Mouse (Mus musculus): Measurements from ENCODE around the gene Emilin3.
A peak's percentile ranks its signal among the peaks of the same experiment; 100 is the strongest.
"Not testable (repeated sequence)": the region's sequence is repeated elsewhere in the genome, so short reads cannot be mapped to it uniquely, and the experiment has no call there.

Gene Emilin3

GRCm38 (mm10) chr2:160912231-160912671, at the start of gene Emilin3:
TSS of gene Emilin3 (minus strand) at chr2:160912328.
- DNase-seq = no peak

- no peak for DNase-seq
These were observed 49.0 kb upstream of the Emilin3 start for GRCm38 (mm10) chr2:160960956-160961646.

- no peak for DNase-seq
These were observed 47.8 kb upstream of the Emilin3 start for GRCm38 (mm10) chr2:160959901-160960300.

DNA sequence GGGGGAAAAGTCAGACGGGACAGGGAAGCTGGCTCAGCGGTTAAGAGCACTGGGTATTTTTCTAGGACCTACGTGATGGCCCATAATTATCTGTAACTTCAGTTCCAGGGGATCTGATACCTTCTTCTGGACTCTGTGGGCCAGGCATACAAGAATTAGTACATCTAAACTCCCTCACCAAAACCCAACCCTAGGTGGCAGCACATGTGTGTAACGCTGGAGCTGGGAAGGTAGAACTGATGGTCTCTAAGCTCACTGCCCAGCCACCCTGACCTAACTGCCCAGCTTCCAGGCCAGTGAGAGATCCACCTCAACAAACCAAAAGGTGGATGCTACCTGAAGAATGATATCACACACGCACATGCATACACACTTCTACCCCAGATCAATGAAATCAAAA, 46.6 kb upstream of the Emilin3 start:
- peak; percentile 39 for DNase-seq

DNA sequence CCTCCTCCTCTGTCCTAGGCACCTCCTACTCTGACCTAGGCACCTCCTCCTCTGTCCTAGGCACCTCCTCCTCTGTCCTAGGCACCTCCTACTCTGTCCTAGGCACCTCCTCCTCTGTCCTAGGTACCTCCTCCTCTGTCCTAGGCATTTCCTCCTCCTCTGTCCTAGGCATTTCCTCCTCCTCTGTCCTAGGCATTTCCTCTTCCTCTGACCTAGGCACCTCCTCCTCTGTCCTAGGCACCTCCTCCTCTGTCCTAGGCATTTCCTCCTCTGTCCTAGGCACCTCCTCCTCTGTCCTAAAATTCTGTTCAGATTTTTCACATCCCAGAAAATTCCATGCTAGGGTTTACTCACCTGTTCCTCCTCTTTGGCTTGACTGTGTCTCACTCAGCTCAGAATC, 45.7 kb upstream of the Emilin3 start:
- DNase-seq = not testable (repeated sequence)

- DNase-seq = not testable (repeated sequence)
These were observed 45.2 kb upstream of the Emilin3 start for GRCm38 (mm10) chr2:160957307-160957706.

DNA sequence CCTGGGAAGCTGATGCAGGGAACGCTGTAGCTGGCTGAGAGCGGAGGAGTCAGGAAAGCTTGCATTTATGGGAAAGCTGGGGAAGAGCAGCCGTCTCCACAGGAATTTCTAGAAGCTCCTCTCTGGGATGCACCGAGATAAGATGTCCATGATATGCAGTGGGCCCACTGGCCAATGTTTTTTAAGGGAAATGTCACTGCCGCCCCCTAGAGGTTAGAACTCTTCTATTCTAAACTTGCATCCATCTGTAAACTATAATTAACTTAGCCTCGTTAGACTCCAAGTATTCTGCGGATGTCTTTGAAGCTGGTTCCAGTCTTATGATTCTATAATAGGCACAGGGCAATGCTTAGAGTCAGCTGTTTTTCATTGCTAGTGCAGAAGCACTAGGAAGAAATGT, 43.2 kb upstream of the Emilin3 start:
- DNase-seq = no peak

DNA sequence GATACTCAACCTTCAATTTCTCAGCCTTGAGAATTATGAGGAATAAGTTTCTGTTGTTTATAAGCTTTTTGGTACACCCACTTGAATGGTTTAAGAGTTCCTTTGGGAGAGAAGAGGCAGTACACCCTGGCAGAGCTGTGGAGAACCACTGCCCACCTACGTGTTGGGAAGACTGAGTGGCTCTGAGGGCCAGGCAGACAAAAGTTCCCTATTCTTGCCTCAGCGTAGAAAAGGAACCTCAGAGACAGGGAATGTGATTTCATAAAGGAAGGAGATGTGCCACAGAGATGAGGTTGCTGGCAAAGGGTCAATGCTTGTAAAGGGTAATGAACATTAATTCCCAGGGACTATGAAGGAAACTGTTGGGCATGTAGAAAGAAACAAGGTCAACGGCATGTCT, 42.4 kb upstream of the Emilin3 start:
- DNase-seq = no peak

DNA sequence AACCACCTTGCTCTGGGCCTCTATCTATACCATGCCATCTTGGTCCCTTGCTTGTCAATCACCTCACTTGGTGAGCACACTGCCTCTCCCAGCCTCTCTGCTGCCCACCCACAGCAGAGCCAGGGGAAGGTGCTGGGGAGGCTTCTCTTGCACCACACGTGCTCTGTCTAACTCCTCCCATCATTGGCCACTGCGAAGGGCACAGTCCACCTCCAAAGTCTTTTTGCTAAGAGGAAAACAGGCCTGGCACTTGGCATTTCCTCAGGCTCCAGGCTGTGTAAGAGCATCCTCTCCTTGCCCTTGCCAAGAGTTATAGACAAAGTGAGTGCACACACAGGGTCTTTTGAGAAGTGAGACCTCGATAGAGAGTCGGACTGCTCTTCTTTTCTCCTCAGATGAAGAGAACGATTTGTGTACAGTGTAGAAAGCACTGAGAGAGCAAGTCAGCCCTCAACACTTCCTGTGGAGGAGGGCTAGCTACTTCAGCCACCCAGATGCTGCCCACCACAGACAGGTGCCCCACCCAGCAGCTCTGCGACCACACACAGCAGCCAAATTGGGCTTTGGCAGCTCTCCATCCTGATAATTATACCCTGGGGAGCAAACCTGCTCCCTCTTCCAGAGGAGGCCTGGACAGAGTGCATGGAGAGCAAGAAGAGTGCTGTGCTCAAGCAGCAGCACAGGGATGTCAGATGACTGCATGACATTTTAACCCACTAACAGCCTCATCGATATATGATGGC, 41.2 kb upstream of the Emilin3 start:
- DNase-seq = no peak

- DNase-seq = no peak
These were observed 39.5 kb upstream of the Emilin3 start for GRCm38 (mm10) chr2:160951595-160951994.

GRCm38 (mm10) chr2:160942443-160942842, 30.3 kb upstream of the Emilin3 start:
- no peak for DNase-seq

- DNase-seq = no peak
These were observed 29.0 kb upstream of the Emilin3 start for GRCm38 (mm10) chr2:160940930-160941709.

GRCm38 (mm10) chr2:160934451-160934850, 22.3 kb upstream of the Emilin3 start:
- DNase-seq = no peak

- DNase-seq = no peak
These were observed 21.8 kb upstream of the Emilin3 start for GRCm38 (mm10) chr2:160933890-160934289.

DNA sequence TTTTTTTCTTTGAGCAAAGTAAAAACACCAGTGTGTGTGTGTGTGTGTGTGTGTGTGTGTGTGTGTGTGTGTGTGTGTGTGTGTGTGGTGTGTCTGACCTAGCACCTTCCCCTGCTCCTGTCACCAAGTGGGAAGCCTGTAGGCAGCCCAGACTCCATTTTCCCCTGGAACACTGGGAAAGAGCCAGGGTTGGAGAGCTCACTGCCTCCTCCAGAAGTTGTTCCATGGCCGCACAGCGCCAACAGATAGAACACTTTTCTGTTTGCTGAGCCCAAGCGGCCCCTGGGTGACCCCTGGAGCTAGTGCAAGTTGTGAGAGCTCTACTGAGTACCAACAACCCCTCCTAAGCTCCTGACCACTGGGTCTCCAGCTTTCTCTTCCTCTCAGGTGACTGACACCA, 20.9 kb upstream of the Emilin3 start:
- no peak for DNase-seq

- no peak for DNase-seq
These were observed 20.2 kb upstream of the Emilin3 start for GRCm38 (mm10) chr2:160932325-160932724.

DNA sequence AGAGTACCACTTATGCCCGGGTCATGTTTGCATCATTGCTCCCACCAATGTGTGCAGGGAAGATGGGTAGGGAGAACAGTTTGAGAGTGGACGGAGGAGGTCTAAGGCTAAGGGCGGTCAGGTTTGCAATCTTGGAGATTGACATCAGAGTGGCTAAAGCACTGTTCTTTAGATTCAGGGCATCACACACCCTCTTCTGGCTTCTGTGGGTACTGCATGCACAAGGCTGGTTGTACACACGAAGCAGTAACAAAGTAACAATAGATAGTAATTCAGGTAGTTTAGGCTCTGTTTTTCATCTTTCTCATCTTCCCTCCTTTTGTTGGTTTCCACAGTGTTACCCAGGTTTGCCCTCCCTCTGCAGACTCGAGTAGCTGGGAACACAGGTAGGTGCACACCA, 19.2 kb upstream of the Emilin3 start:
- no peak for DNase-seq

- DNase-seq = no peak
These were observed 13.1 kb upstream of the Emilin3 start for GRCm38 (mm10) chr2:160925203-160925602.

DNA sequence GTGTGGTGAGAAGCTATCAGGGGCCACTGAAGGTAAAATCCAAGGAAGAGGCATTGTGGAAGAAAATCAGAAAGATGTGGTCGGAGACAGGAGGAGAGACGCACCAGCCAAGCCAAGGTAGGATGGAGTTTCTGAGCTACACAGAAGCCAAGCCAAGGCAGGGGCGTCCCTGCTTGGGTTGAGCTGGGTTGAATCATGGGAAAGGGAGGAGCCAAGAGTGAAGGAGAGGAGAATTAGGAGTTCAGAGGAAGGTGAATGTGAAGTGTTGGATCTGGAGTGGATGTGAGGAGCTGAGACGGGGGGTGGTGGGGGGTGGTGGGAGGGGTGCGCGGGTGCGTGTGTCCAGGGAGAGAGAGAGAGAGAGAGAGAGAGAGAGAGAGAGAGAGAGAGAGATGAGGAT, 9.2 kb upstream of the Emilin3 start:
- no peak for DNase-seq

DNA sequence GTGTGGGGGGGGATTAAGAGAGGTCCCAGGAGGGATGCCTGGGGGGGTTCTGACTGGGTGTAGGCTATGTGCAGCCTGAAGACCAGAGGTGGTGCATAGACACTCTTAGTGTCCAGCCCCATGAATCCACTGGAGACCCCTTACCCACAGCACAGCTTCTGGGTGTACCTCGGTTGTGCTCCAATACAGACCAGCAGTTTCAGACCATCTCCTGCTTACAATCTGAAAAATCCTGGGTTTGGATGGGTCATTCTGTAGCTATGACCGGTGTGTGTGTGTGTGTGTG, 6.7 kb upstream of the Emilin3 start:
- no peak for DNase-seq

DNA sequence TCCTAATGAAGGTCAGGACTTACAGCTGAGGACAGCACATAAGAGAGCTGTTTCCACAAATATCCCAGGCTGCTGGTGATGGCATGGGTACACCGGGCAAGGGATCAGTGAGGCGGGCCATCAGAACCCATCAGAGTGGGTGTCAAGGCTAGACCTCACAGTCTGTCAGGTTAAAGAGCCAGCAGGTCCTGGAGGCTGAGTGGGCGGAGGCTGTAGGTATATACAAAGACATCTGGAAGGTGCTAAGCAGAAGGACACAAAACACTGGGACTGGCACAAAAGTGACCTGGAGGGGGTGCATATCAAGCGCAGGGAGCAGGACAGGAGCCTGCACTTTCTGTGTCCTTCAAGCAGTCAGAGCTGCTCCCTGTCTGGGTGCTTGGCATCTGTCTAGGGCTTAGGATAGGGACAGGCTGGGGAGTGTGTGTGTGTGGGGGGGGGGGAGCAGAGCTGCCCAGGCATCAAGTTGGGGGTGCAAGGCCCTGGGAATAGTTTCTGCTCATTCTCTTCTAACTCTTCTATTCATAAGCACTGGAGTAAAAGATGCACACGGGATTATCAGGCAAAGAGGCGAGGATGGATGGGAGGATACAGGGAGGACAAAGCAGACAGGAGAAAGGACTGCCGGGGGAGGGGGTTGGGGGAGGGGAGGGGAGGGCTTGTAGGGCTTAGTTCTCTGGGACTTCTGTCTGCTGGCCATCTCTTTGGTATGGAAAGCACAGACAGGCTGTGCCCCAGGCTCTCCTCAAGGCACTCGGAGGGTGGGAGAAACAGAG, 6.2 kb upstream of the Emilin3 start:
- no peak for DNase-seq

DNA sequence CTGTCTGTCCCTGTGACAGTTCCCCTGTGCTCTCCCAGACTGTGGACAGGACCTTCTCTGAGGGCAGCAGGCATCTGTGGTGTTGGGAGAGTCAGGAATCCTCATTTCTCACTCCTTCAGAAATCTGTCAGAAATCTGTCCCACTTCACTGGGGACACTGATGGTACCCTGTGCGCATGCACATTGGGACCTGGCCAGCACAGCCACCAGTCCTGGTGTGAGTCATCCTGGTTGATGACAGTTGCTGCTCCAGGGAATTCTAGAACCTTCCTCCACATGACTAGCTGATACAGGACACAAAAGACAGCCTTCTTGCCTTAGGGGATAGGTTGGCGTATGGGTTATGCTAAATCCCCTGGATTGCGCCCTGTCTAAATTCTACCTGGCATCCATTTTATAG, 5.2 kb upstream of the Emilin3 start:
- DNase-seq = no peak

DNA sequence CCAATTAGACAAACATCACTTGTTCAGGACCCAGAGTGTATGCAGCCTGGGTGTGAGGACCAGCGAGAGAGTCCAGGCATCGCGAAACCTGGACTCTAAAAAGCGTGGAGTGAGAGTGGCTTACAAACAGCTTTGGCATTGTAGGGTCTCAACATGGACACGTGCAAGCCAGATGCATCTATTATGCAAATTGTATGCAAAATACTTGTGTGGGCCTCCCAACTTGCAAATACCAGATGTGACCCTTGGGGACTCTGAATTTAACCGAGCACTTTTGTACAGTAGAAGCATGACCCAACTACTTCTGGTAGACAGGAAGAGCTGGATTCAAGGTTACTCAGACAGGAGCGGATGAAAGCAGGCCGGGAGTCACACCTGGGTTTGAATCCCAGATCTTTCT, 4.6 kb upstream of the Emilin3 start:
- no peak for DNase-seq
